Mouse (Mus musculus) midbrain, embryonic 13.5 days (tissue): ENCODE data around the gene Elovl5. TPM values are rescaled to one million over a fixed set of nuclear protein-coding genes. Genes with fewer than 3 reads are reported as not detected.

Experiments
- ATAC-seq: fragments of 200-750 bp; cut with Nextera tagmentation; 2 replicates; pipeline ENCODE4 v1.8.0; 2017; ENCODE audit warnings: mild to moderate bottlenecking, moderate TSS enrichment, moderate library complexity
- H3K27ac ChIP-seq: fragments of 300-500 bp; sonication (generic); 2 replicates; pipeline ENCODE4 v1.5.1; 2015; ENCODE audit warnings: inconsistent platforms, mild to moderate bottlenecking, moderate library complexity
- H3K27me3 ChIP-seq: fragments of 300-500 bp; sonication (generic); 2 replicates; pipeline ENCODE4 v1.6.1; 2015; ENCODE audit warnings: mild to moderate bottlenecking, inconsistent platforms
- H3K36me3 ChIP-seq: fragments of 300-500 bp; sonication (generic); 2 replicates; pipeline ENCODE4 v1.6.1; 2015; ENCODE audit warnings: mild to moderate bottlenecking, inconsistent platforms
- H3K4me1 ChIP-seq: fragments of 300-500 bp; sonication (generic); replicated peaks from 2 replicates; pipeline ENCODE4 v1.6.1; 2015; ENCODE audit warnings: inconsistent platforms
- H3K4me2 ChIP-seq: fragments of 300-500 bp; sonication (generic); replicated peaks from 2 replicates; pipeline ENCODE4 v1.6.1; 2015; ENCODE audit warnings: moderate library complexity, mild to moderate bottlenecking, inconsistent platforms
- H3K4me3 ChIP-seq: fragments of 300-500 bp; sonication (generic); replicated peaks from 2 replicates; pipeline ENCODE4 v1.5.1; 2015; ENCODE audit warnings: mild to moderate bottlenecking, inconsistent platforms
- H3K9ac ChIP-seq: fragments of 300-500 bp; sonication (generic); replicated peaks from 2 replicates; pipeline ENCODE4 v1.6.1; 2015; ENCODE audit warnings: mild to moderate bottlenecking, inconsistent platforms
- H3K9me3 ChIP-seq: fragments of 300-500 bp; sonication (generic); 2 replicates; pipeline ENCODE4 v1.6.1; 2016; ENCODE audit warnings: mild to moderate bottlenecking, inconsistent platforms
- WGBS: fragments of 180-500 bp; shearing (Covaris S2); methylation state at CpG from one replicate; pipeline ENCODE4 v1.1.7; 2015; 5-methylcytosine and 5-hydroxymethylcytosine counted together
- polyA plus RNA-seq: library from polyadenylated mRNA; unstranded; fragments of >200 nt; fragmentation: Nextera tagmentation; extraction: Ambion mirVana; gene quantifications from 2 replicates; pipeline ENCODE4 v1.2.1, GENCODE M21; 2015

Elovl5 gene
- polyA plus RNA-seq, 1 experiment from 2014 or later = 53.4 TPM

- H3K36me3 ChIP-seq = no peaks in the 10 kb centered on the region
- H3K4me2 ChIP-seq = no peak overlapping the region
- H3K9me3 ChIP-seq = no peaks in the 10 kb centered on the region
- no peak overlapping the region for H3K4me3 ChIP-seq
- no peaks in the 10 kb centered on the region for H3K27me3 ChIP-seq
- WGBS = 67% methylated on average over 10 of the region's 10 CpGs
- ATAC-seq = 0 out of 2 replicates have a peak, but pooled peaks have one; percentile 3
- no peak overlapping the region for H3K9ac ChIP-seq
- peaks cover 24% of the 10 kb centered on the region for H3K4me1 ChIP-seq
- H3K27ac ChIP-seq = no peak overlapping the region
These were observed 13.1 kb downstream of the Elovl5 start for GRCm38 (mm10) chr9:77930036-77930859.

GRCm38 (mm10) chr9:77930860-77931184 lies 13.7 kb downstream of the Elovl5 start:
- Histone ChIP-seq H3K27me3 (no peaks in the 10 kb centered on the region), H3K9ac (no peak overlapping the region), H3K4me3 (no peak overlapping the region), H3K4me2 (no peak overlapping the region), H3K4me1 (peaks cover 24% of the 10 kb centered on the region), H3K36me3 (no peaks in the 10 kb centered on the region), H3K27ac (no peak overlapping the region), H3K9me3 (no peaks in the 10 kb centered on the region)
- 0 out of 2 replicates have a peak, but pooled peaks have one; percentile 31 for ATAC-seq
- WGBS = 52% methylated on average over 4 of the region's 4 CpGs

- Histone ChIP-seq H3K4me1 (peaks cover 24% of the 10 kb centered on the region), H3K4me2 (no peak overlapping the region), H3K4me3 (no peak overlapping the region), H3K27ac (peak overlapping the region; percentile 53), H3K9ac (peak overlapping the region; percentile 32; the same call in 1 of the 2 replicates), H3K27me3 (no peaks in the 10 kb centered on the region), H3K9me3 (no peaks in the 10 kb centered on the region), H3K36me3 (no peaks in the 10 kb centered on the region)
- no peak for ATAC-seq
- WGBS = 66% methylated on average over 5 of the region's 5 CpGs
These were observed 14.6 kb downstream of the Elovl5 start for GRCm38 (mm10) chr9:77931740-77932139.

GRCm38 (mm10) chr9:77935818-77936611 lies 18.9 kb downstream of the Elovl5 start:
- Histone ChIP-seq H3K4me2 (no peak overlapping the region), H3K27me3 (no peaks in the 10 kb centered on the region), H3K36me3 (no peaks in the 10 kb centered on the region), H3K9me3 (no peaks in the 10 kb centered on the region), H3K9ac (no peak overlapping the region), H3K27ac (no peak overlapping the region), H3K4me3 (no peak overlapping the region), H3K4me1 (peaks cover 39% of the 10 kb centered on the region)
- no peak for ATAC-seq
- WGBS = 73% methylated on average over 10 of the region's 10 CpGs

GRCm38 (mm10) chr9:77937875-77938274 lies 20.7 kb downstream of the Elovl5 start:
- Histone ChIP-seq H3K4me1 (peaks cover 34% of the 10 kb centered on the region), H3K4me2 (no peak overlapping the region), H3K9me3 (no peaks in the 10 kb centered on the region), H3K27me3 (no peaks in the 10 kb centered on the region), H3K4me3 (no peak overlapping the region), H3K36me3 (no peaks in the 10 kb centered on the region), H3K9ac (no peak overlapping the region), H3K27ac (no peak overlapping the region)
- ATAC-seq = no peak
- WGBS = 77% methylated on average over 11 of the region's 11 CpGs

GRCm38 (mm10) chr9:77938761-77939553 lies 21.8 kb downstream of the Elovl5 start:
- WGBS = 69% methylated on average over 13 of the region's 13 CpGs
- ATAC-seq = peak; percentile 77
- no peak overlapping the region for H3K27ac ChIP-seq
- H3K27me3 ChIP-seq = no peaks in the 10 kb centered on the region
- no peak overlapping the region for H3K9ac ChIP-seq
- peaks cover 34% of the 10 kb centered on the region for H3K4me1 ChIP-seq
- H3K36me3 ChIP-seq = no peaks in the 10 kb centered on the region
- H3K4me2 ChIP-seq = no peak overlapping the region
- H3K9me3 ChIP-seq = no peaks in the 10 kb centered on the region
- H3K4me3 ChIP-seq = no peak overlapping the region

- no peaks in the 10 kb centered on the region for H3K36me3 ChIP-seq
- no peak overlapping the region for H3K27ac ChIP-seq
- H3K4me2 ChIP-seq = no peak overlapping the region
- no peak overlapping the region for H3K9ac ChIP-seq
- 88% methylated on average over 5 of the region's 5 CpGs for WGBS
- H3K27me3 ChIP-seq = no peaks in the 10 kb centered on the region
- H3K4me3 ChIP-seq = no peak overlapping the region
- ATAC-seq = no peak
- no peaks in the 10 kb centered on the region for H3K9me3 ChIP-seq
- H3K4me1 ChIP-seq = peaks cover 34% of the 10 kb centered on the region
These were observed 22.4 kb downstream of the Elovl5 start for GRCm38 (mm10) chr9:77939554-77939920.

GRCm38 (mm10) chr9:77941058-77941457 lies 23.9 kb downstream of the Elovl5 start:
- Histone ChIP-seq H3K9me3 (no peaks in the 10 kb centered on the region), H3K36me3 (no peaks in the 10 kb centered on the region), H3K27me3 (no peaks in the 10 kb centered on the region), H3K27ac (no peak overlapping the region), H3K9ac (no peak overlapping the region), H3K4me3 (no peak overlapping the region), H3K4me2 (no peak overlapping the region), H3K4me1 (peaks cover 34% of the 10 kb centered on the region)
- ATAC-seq = no peak
- 67% methylated on average over 6 of the region's 6 CpGs for WGBS

- Histone ChIP-seq H3K9me3 (no peaks in the 10 kb centered on the region), H3K36me3 (no peaks in the 10 kb centered on the region), H3K27me3 (no peaks in the 10 kb centered on the region), H3K9ac (no peak overlapping the region), H3K4me2 (no peak overlapping the region), H3K4me3 (no peak overlapping the region), H3K27ac (no peak overlapping the region), H3K4me1 (peaks cover 34% of the 10 kb centered on the region)
- WGBS = 80% methylated on average over 9 of the region's 9 CpGs
- no peak for ATAC-seq
These were observed 24.7 kb downstream of the Elovl5 start for GRCm38 (mm10) chr9:77941836-77942235.

GRCm38 (mm10) chr9:77942411-77942810 lies 25.2 kb downstream of the Elovl5 start:
- 76% methylated on average over 10 of the region's 10 CpGs for WGBS
- no peak for ATAC-seq
- H3K9ac ChIP-seq = no peak overlapping the region
- H3K27me3 ChIP-seq = no peaks in the 10 kb centered on the region
- no peaks in the 10 kb centered on the region for H3K9me3 ChIP-seq
- no peak overlapping the region for H3K4me3 ChIP-seq
- H3K4me2 ChIP-seq = no peak overlapping the region
- no peaks in the 10 kb centered on the region for H3K36me3 ChIP-seq
- no peak overlapping the region for H3K27ac ChIP-seq
- H3K4me1 ChIP-seq = peaks cover 31% of the 10 kb centered on the region

GRCm38 (mm10) chr9:77943316-77943715 lies 26.2 kb downstream of the Elovl5 start:
- Histone ChIP-seq H3K27ac (no peak overlapping the region), H3K4me1 (peaks cover 23% of the 10 kb centered on the region), H3K9ac (no peak overlapping the region), H3K9me3 (no peaks in the 10 kb centered on the region), H3K36me3 (no peaks in the 10 kb centered on the region), H3K4me2 (no peak overlapping the region), H3K4me3 (no peak overlapping the region), H3K27me3 (no peaks in the 10 kb centered on the region)
- ATAC-seq = no peak
- WGBS = 94% methylated on average over 2 of the region's 2 CpGs

GRCm38 (mm10) chr9:77944195-77944594 lies 27.0 kb downstream of the Elovl5 start:
- H3K9me3 ChIP-seq = no peaks in the 10 kb centered on the region

More at GRCm38 (mm10) chr9:77944195-77944594, 27.0 kb downstream of the Elovl5 start:
- H3K9ac ChIP-seq = no peak overlapping the region
- ATAC-seq = no peak
- 93% methylated on average over 3 of the region's 3 CpGs for WGBS
- no peak overlapping the region for H3K4me3 ChIP-seq
- no peaks in the 10 kb centered on the region for H3K27me3 ChIP-seq
- no peak overlapping the region for H3K4me2 ChIP-seq
- H3K27ac ChIP-seq = no peak overlapping the region
- peaks cover 15% of the 10 kb centered on the region for H3K4me1 ChIP-seq
- no peaks in the 10 kb centered on the region for H3K36me3 ChIP-seq
